Mouse (Mus musculus) heart, adult 9 months (tissue): ENCODE data around the gene Ptprcap.

Experiments used
- DNase-seq, 2 experiments: peaks; one replicate each; pipeline ENCODE4 v3.0.0; 2022; ENCODE audit warnings: low spot score in 2 of 2

Gene Ptprcap

GRCm38 (mm10) chr19:4147782-4148490, 5.5 kb upstream of the Ptprcap start:
- no peak for DNase-seq

- peak; percentile 97 to 98 for DNase-seq
These were observed 5.0 kb upstream of the Ptprcap start, which contains the start of gene Coro1b for GRCm38 (mm10) chr19:4148491-4148806. Coro1b (plus strand) TSS chr19:4148619.

GRCm38 (mm10) chr19:4148819-4149218, 4.6 kb upstream of the Ptprcap start:
- DNase-seq = no peak

- no peak for DNase-seq
These were observed 4.1 kb upstream of the Ptprcap start for GRCm38 (mm10) chr19:4149283-4149682.

GRCm38 (mm10) chr19:4149764-4150461, 3.5 kb upstream of the Ptprcap start:
- no peak for DNase-seq

- no peak for DNase-seq
These were observed 2.6 kb upstream of the Ptprcap start for GRCm38 (mm10) chr19:4150567-4151487.

- no peak for DNase-seq
These were observed 1.9 kb upstream of the Ptprcap start for GRCm38 (mm10) chr19:4151488-4151860.

- no peak for DNase-seq
These were observed 1.5 kb upstream of the Ptprcap start for GRCm38 (mm10) chr19:4151898-4152297.

GRCm38 (mm10) chr19:4152445-4153231, 766 bp upstream of the Ptprcap start:
- DNase-seq = no peak

GRCm38 (mm10) chr19:4154437-4155222, 1.2 kb downstream of the Ptprcap start:
- no peak for DNase-seq

GRCm38 (mm10) chr19:4155223-4156072, 2.0 kb downstream of the Ptprcap start:
- no peak for DNase-seq

- DNase-seq = no peak
These were observed 2.7 kb downstream of the Ptprcap start for GRCm38 (mm10) chr19:4156073-4156579.

GRCm38 (mm10) chr19:4156771-4157170, 3.4 kb downstream of the Ptprcap start:
- no peak for DNase-seq

GRCm38 (mm10) chr19:4159049-4159448, 5.6 kb downstream of the Ptprcap start:
- DNase-seq = no peak

GRCm38 (mm10) chr19:4162646-4163542, 9.5 kb downstream of the Ptprcap start, which contains the start of gene Rps6kb2:
Rps6kb2 (minus strand) TSS chr19:4163354.
- peak; percentile 97 for DNase-seq

GRCm38 (mm10) chr19:4163543-4163887, 10.1 kb downstream of the Ptprcap start:
- no peak for DNase-seq

GRCm38 (mm10) chr19:4164100-4164499, 10.7 kb downstream of the Ptprcap start:
- no peak for DNase-seq

GRCm38 (mm10) chr19:4164721-4165120, 11.3 kb downstream of the Ptprcap start:
- DNase-seq = no peak
